Mouse (Mus musculus) stomach, postnatal 0 days (tissue): Measurements from ENCODE around the gene Nr6a1.

Experiments used
- CTCF ChIP-seq: IDR thresholded peaks from 2 replicates; pipeline ENCODE4 v1.5.1; 2016; ENCODE audit warnings: antibody characterized with exemption, low read depth, mild to moderate bottlenecking, moderate library complexity
- EP300 ChIP-seq: optimal IDR thresholded peaks from 2 replicates; pipeline ENCODE3; 2016; ENCODE audit warnings: antibody characterized with exemption

DNA sequence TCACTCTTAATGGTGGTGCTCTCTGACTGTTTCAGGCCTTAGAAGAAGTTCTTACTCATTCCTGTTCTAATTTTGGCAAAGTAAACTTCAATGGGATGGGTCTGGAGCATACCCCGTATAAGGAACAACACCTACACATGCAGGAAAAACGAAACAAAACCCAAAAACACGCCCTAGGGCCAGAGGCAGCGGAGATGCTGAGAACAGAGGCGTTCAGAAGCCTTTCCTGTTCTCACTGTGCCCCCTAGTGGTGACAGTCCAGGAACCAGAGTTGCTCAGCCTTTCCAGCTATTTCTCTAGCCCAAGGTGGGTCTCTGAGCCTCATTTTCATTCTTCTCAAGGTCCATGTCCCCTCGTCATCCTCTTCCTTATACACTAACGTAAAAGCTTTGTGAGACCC lies 188.1 kb downstream of the Nr6a1 start:
- TF ChIP-seq CTCF, result peak; percentile 93
- no peak for TF ChIP-seq EP300
